Mouse (Mus musculus) limb, embryonic 13.5 days (tissue): Measurements from ENCODE around the gene Rpl4. TPM values are rescaled to one million over a fixed set of nuclear protein-coding genes. Genes with fewer than 3 reads are reported as not detected.
A peak's percentile ranks its signal among the peaks of the same experiment; 100 is the strongest.
"Not testable (repeated sequence)": the region's sequence is repeated elsewhere in the genome, so short reads cannot be mapped to it uniquely, and the experiment has no call there.

Source experiments
- ATAC-seq: fragments of 200-750 bp; cut with Nextera tagmentation; 2 replicates; pipeline ENCODE4 v1.8.0; 2017; ENCODE audit warnings: low read depth, moderate number of reproducible peaks, moderate TSS enrichment; ENCODE audit not compliant: low FRiP score
- H3K27ac ChIP-seq: fragments of 300-500 bp; sonication (generic); 2 replicates; pipeline ENCODE4 v1.5.1; 2015; ENCODE audit warnings: inconsistent platforms, mild to moderate bottlenecking, moderate library complexity
- H3K27me3 ChIP-seq: fragments of 300-500 bp; sonication (generic); 2 replicates; pipeline ENCODE4 v1.6.1; 2015; ENCODE audit warnings: mild to moderate bottlenecking, inconsistent platforms
- H3K36me3 ChIP-seq: fragments of 300-500 bp; sonication (generic); 2 replicates; pipeline ENCODE4 v1.6.1; 2015; ENCODE audit warnings: inconsistent platforms, mild to moderate bottlenecking, moderate library complexity
- H3K4me1 ChIP-seq: fragments of 300-500 bp; sonication (generic); 2 replicates; pipeline ENCODE4 v1.6.1; 2015; ENCODE audit warnings: inconsistent platforms
- H3K4me2 ChIP-seq: fragments of 300-500 bp; sonication (generic); replicated peaks from 2 replicates; pipeline ENCODE4 v1.6.1; 2015; ENCODE audit warnings: inconsistent platforms, mild to moderate bottlenecking, moderate library complexity
- H3K4me3 ChIP-seq: fragments of 300-500 bp; sonication (generic); 2 replicates; pipeline ENCODE4 v1.5.1; 2015; ENCODE audit warnings: moderate library complexity, mild to moderate bottlenecking, inconsistent platforms
- H3K9ac ChIP-seq: fragments of 300-500 bp; sonication (generic); 2 replicates; pipeline ENCODE4 v1.6.1; 2015; ENCODE audit warnings: mild to moderate bottlenecking, inconsistent platforms
- H3K9me3 ChIP-seq: fragments of 300-500 bp; sonication (generic); 2 replicates; pipeline ENCODE4 v1.6.1; 2016; ENCODE audit warnings: inconsistent platforms
- WGBS: fragments of 180-500 bp; shearing (Covaris S2); methylation state at CpG from one replicate; pipeline ENCODE4 v1.1.7; 2015; 5-methylcytosine and 5-hydroxymethylcytosine counted together
- polyA plus RNA-seq: library from polyadenylated mRNA; unstranded; fragments of >200 nt; fragmentation: Nextera tagmentation; extraction: Ambion mirVana; gene quantifications from 2 replicates; pipeline ENCODE4 v1.2.1, GENCODE M21; 2015

Rpl4 gene
- polyA plus RNA-seq, result 1,136 and 1,154 TPM in 2 replicates

DNA sequence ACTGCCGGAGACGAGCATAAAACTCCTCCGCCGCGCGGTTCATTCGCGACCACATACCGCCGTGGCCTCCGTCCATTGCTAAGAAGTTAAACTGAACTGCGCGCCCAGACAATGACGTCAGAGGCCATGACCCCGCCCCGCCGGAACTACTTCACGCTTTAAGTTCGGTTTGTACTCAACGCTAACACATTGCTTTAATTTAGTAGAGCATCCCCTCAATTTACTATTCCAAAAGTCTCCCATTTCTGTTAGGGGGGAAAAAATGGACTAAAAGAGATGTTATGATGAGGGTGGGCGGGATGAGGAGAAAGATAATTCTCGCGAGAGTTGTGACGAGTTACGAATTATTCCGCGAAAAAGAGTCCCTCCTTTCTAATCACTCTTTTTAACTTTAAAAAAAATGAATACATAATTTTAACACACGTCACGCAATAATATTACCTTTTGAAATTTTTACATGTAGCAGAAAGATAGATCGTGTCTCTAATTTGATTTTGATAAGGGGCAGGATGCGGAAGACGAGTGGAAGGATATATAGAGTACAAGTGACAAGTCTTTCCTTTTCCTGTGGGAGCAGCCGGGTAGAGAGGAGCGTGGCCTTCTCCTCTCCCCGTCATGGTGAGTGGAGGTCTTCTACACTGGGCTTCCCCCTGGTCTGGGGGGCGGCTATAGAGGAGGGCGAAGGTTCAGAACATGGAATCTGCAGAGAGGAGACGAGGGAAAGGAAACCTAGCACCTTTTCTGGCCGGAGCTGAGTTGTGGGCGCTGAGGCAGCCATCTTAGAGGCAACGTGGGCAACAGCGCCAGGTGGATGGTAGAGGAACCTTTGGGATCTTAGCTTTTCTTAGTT lies at the start of gene Rpl4, which contains the start of gene Zwilch:
Rpl4 (plus strand) TSS at position 560 of the 850 bp plus-strand sequence.
Zwilch (minus strand) TSS at position 289 of the 850 bp plus-strand sequence.
- under 1% methylated on average over 42 of the region's 42 CpGs for WGBS
- peak within 1 kb of the TSS; percentile 83 for H3K4me2 ChIP-seq
- H3K4me1 ChIP-seq, result peaks cover 25% of the 10 kb centered on the region
- peak within 1 kb of the TSS; percentile 90 for H3K27ac ChIP-seq
- no peaks in the 10 kb centered on the region for H3K27me3 ChIP-seq
- H3K4me3 ChIP-seq, result peak within 1 kb of the TSS; percentile 64
- peak within 1 kb of the TSS; percentile 86 for H3K9ac ChIP-seq
- no peaks in the 10 kb centered on the region for H3K9me3 ChIP-seq
- peaks cover 35% of the 10 kb centered on the region for H3K36me3 ChIP-seq
- ATAC-seq, result peak; percentile 82

DNA sequence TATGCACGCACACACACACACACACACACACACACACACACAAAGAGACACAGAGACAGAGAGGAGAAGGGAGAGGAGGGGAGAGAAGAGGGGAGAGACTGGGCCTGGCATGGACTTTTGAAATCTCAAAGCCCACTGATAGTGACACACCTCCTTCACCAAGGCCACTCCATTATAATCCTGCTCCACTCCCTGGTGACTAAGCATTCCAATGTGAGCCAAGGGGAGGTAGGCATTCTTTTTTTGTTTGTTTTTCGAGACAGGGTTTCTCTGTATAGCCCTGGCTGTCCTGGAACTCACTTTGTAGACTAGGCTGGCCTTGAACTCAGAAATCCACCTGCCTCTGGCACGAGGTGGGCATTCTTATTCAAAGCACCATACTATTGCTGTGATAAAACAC lies 48.3 kb upstream of the Rpl4 start:
- H3K4me3 ChIP-seq, H3K27ac ChIP-seq, H3K4me1 ChIP-seq, H3K9ac ChIP-seq, H3K36me3 ChIP-seq, H3K4me2 ChIP-seq, H3K27me3 ChIP-seq, ATAC-seq, H3K9me3 ChIP-seq: not testable (repeated sequence)
- 69% methylated on average over 3 of the region's 3 CpGs for WGBS

GRCm38 (mm10) chr9:64125307-64125706 lies 47.9 kb upstream of the Rpl4 start:
- Histone ChIP-seq H3K4me3 (no peak overlapping the region), H3K27me3 (no peaks in the 10 kb centered on the region), H3K36me3 (no peaks in the 10 kb centered on the region), H3K9ac (no peak overlapping the region), H3K9me3 (no peaks in the 10 kb centered on the region), H3K4me2 (no peak overlapping the region), H3K4me1 (peaks cover 5% of the 10 kb centered on the region; the same call in 1 of the 2 replicates), H3K27ac (no peak overlapping the region; the same call in 1 of the 2 replicates)
- peak; percentile 40; the same call in 1 of the 2 replicates for ATAC-seq
- 56% methylated on average over 3 of the region's 3 CpGs for WGBS

GRCm38 (mm10) chr9:64126121-64126520 lies 47.1 kb upstream of the Rpl4 start:
- H3K36me3 ChIP-seq, result no peaks in the 10 kb centered on the region
- no peak overlapping the region for H3K4me3 ChIP-seq
- no peak overlapping the region for H3K27ac ChIP-seq
- peak overlapping the region; percentile 14; the same call in 1 of the 2 replicates for H3K4me2 ChIP-seq
- no peak overlapping the region for H3K9ac ChIP-seq
- H3K4me1 ChIP-seq, result peaks cover 5% of the 10 kb centered on the region; the same call in 1 of the 2 replicates
- no peaks in the 10 kb centered on the region for H3K27me3 ChIP-seq
- WGBS, result 56% methylated on average over 12 of the region's 12 CpGs
- ATAC-seq, result no peak
- H3K9me3 ChIP-seq, result no peaks in the 10 kb centered on the region

GRCm38 (mm10) chr9:64131623-64132022 lies 41.6 kb upstream of the Rpl4 start:
- H3K36me3 ChIP-seq, result peaks cover 7% of the 10 kb centered on the region
- H3K4me1 ChIP-seq, result no peaks in the 10 kb centered on the region
- H3K9me3 ChIP-seq, result no peaks in the 10 kb centered on the region
- no peaks in the 10 kb centered on the region for H3K27me3 ChIP-seq
- no peak for ATAC-seq
- H3K4me2 ChIP-seq, result no peak overlapping the region
- 88% methylated on average over 6 of the region's 6 CpGs for WGBS
- H3K4me3 ChIP-seq, result no peak overlapping the region
- no peak overlapping the region for H3K27ac ChIP-seq
- H3K9ac ChIP-seq, result no peak overlapping the region

- not testable (repeated sequence) for H3K4me2 ChIP-seq, H3K4me3 ChIP-seq, H3K9ac ChIP-seq, H3K9me3 ChIP-seq, H3K4me1 ChIP-seq, H3K27ac ChIP-seq, H3K27me3 ChIP-seq, ATAC-seq
- WGBS, result 6% methylated on average over 6 of the region's 6 CpGs
- peaks cover 45% of the 10 kb centered on the region for H3K36me3 ChIP-seq
Measured at GRCm38 (mm10) chr9:64138896-64139295, 34.3 kb upstream of the Rpl4 start.

GRCm38 (mm10) chr9:64139879-64140278 lies 33.3 kb upstream of the Rpl4 start:
- H3K4me2 ChIP-seq, result no peak overlapping the region
- no peaks in the 10 kb centered on the region for H3K9me3 ChIP-seq
- peaks cover 53% of the 10 kb centered on the region for H3K36me3 ChIP-seq
- no peak overlapping the region for H3K9ac ChIP-seq
- H3K4me3 ChIP-seq, result no peak overlapping the region
- no peak for ATAC-seq
- H3K27me3 ChIP-seq, result no peaks in the 10 kb centered on the region
- H3K4me1 ChIP-seq, result no peaks in the 10 kb centered on the region
- H3K27ac ChIP-seq, result no peak overlapping the region
- 92% methylated on average over 9 of the region's 9 CpGs for WGBS

GRCm38 (mm10) chr9:64156641-64157040 lies 16.5 kb upstream of the Rpl4 start:
- 92% methylated on average over 1 of the region's 1 CpGs for WGBS
- ATAC-seq, result no peak
- H3K4me1 ChIP-seq, result no peaks in the 10 kb centered on the region

GRCm38 (mm10) chr9:64160471-64160870 lies 12.7 kb upstream of the Rpl4 start:
- H3K9me3 ChIP-seq, result no peaks in the 10 kb centered on the region
- 94% methylated on average over 5 of the region's 5 CpGs for WGBS
- no peak overlapping the region for H3K9ac ChIP-seq
- no peaks in the 10 kb centered on the region for H3K27me3 ChIP-seq
- H3K4me1 ChIP-seq, result no peaks in the 10 kb centered on the region
- peaks cover 62% of the 10 kb centered on the region for H3K36me3 ChIP-seq
- ATAC-seq, result no peak
- H3K4me2 ChIP-seq, result no peak overlapping the region
- no peak overlapping the region for H3K27ac ChIP-seq
- no peak overlapping the region for H3K4me3 ChIP-seq

More at GRCm38 (mm10) chr9:64156641-64157040, 16.5 kb upstream of the Rpl4 start:
- no peak overlapping the region for H3K27ac ChIP-seq
- no peaks in the 10 kb centered on the region for H3K9me3 ChIP-seq
- no peak overlapping the region for H3K4me2 ChIP-seq
- no peaks in the 10 kb centered on the region for H3K27me3 ChIP-seq
- peaks cover 68% of the 10 kb centered on the region for H3K36me3 ChIP-seq
- H3K9ac ChIP-seq, result no peak overlapping the region
- no peak overlapping the region for H3K4me3 ChIP-seq

DNA sequence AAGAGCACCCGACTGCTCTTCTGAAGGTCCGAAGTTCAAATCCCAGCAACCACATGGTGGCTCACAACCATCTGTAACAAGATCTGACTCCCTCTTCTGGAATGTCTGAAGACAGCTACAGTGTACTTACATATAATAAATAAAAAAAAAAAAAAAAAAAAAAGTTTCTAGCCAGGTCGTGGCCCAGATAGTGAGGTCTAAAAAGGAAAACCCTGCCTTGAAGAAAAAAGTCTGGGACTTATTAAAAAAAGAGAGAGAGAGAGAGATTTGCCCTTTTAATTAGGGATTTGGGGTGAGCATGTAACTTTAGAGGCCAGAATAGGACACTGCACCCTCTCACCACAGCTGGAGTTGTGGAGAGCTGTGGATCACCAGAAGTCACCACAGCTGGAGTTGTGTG lies 3.2 kb upstream of the Rpl4 start:
- not testable (repeated sequence) for H3K27me3 ChIP-seq, H3K9me3 ChIP-seq, H3K4me3 ChIP-seq, H3K4me2 ChIP-seq, ATAC-seq, H3K36me3 ChIP-seq, H3K27ac ChIP-seq, H3K9ac ChIP-seq
- peaks cover 21% of the 10 kb centered on the region for H3K4me1 ChIP-seq
- WGBS, result 90% methylated on average over 3 of the region's 3 CpGs

GRCm38 (mm10) chr9:64172145-64172815 lies 895 bp upstream of the Rpl4 start:
- ATAC-seq, result no peak; the same call in 1 of the 2 replicates
- H3K27me3 ChIP-seq, result no peaks in the 10 kb centered on the region
- peak overlapping the region; percentile 82 for H3K4me2 ChIP-seq
- peak overlapping the region; percentile 90 for H3K27ac ChIP-seq
- H3K4me3 ChIP-seq, result peak overlapping the region; percentile 64
- H3K9me3 ChIP-seq, result no peaks in the 10 kb centered on the region
- H3K9ac ChIP-seq, result peak overlapping the region; percentile 86
- 2% methylated on average over 18 of the region's 18 CpGs for WGBS
- H3K36me3 ChIP-seq, result peaks cover 28% of the 10 kb centered on the region
- peaks cover 25% of the 10 kb centered on the region for H3K4me1 ChIP-seq

GRCm38 (mm10) chr9:64173666-64174220 lies 568 bp downstream of the Rpl4 start:
- Histone ChIP-seq H3K36me3 (peaks cover 42% of the 10 kb centered on the region), H3K27me3 (no peaks in the 10 kb centered on the region), H3K27ac (peak overlapping the region; percentile 90; the same call in 1 of the 2 replicates), H3K9me3 (no peaks in the 10 kb centered on the region), H3K9ac (peak overlapping the region; percentile 86), H3K4me1 (peaks cover 25% of the 10 kb centered on the region), H3K4me2 (peak overlapping the region; percentile 83), H3K4me3 (peak overlapping the region; percentile 64)
- no peak; the same call in 1 of the 2 replicates for ATAC-seq
- 0% methylated on average over 16 of the region's 16 CpGs for WGBS
